Mouse (Mus musculus) c-Kit-positive CD71-positive TER-119-positive erythroid progenitor cells, embryonic 14.5 days (primary cell): ENCODE measurements at regions not wholly inside any gene's neighbourhood (a gene's known extent, or its start where the extent isn't known, plus 50 kb on each side); places are given as distances from the start of the nearest gene placed in this dataset.

Experiments used
- DNase-seq: peaks from one replicate; pipeline ENCODE4 v3.0.0-alpha.2; 2013; ENCODE audit warnings: low spot score

DNA sequence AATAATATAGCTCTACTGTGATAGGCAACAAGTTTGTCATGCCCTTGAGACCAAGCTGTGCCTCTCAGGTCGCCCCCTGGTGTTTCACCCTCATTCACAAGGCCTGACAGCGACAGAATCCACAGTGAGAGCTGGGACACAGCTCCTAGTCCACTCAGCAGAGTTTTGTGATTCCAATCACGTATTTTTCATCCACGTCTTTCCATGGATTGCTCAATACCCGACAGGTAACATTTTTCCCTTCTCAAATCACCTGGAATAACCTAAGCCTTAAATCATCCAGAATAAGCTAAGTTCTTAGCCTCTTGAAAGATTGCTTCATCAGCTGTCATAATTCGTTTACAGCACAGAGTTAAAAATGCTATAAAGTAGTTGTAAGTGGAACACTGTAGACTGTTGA is 211.3 kb downstream of the Ccdc91 start:
- no peak for DNase-seq

DNA sequence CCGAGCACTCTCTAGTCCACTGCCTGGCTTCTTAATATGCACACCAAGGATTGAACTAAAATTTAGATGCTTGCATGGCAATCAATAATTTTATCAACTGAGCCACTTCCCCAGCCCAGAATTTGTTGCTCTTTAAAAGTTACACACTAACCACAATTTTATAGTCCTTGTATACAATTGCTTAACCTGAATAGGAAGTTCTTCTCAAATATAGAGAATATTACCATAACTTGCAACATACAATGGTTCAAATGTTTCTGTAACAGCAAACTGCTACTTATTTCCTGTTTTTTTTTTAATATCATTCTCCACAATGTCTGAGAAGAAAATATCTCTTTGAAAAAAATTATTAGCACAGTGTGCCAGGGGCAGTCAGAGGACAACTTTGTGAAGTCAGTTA is 222.6 kb downstream of the Ccdc91 start:
- DNase-seq: no peak

DNA sequence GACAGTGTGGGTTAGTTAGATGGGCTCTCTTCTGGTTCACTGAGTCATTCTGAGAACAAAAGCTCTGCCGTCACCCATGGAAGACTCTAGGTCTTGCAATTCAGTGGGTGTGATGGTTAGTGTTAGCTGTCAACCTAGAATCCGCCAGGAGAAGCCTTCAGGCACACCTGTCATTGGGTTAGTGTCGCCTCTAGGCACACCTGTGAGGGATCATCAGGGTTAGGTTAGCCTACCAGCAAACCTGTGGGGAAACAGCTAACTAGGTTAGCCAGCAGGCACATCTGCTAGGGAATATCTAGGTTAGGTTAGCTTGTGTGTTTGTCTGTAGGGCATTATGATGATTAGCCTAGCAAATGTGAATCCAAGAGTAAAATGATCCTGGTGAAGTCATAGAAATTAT is 223.8 kb downstream of the Ccdc91 start:
- DNase-seq: no peak

DNA sequence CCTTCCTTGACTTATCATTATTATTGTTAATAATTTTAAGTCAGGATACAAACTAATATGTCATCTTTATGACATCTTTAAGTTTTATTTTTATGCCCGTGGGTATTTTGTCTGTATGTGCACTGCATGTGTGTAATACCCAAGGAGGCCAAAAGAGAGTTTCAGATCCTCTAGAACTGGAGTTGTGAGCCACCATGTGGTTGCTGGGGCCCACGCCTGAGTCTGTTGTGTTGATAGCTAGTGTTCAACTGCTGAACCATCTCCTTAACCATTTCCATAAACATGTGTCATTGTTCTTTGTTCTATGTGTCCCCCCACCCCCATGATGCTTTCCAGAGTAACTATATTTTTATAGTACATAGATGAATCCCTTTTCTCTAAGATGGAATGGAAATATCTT is 225.0 kb downstream of the Ccdc91 start:
- no peak for DNase-seq

DNA sequence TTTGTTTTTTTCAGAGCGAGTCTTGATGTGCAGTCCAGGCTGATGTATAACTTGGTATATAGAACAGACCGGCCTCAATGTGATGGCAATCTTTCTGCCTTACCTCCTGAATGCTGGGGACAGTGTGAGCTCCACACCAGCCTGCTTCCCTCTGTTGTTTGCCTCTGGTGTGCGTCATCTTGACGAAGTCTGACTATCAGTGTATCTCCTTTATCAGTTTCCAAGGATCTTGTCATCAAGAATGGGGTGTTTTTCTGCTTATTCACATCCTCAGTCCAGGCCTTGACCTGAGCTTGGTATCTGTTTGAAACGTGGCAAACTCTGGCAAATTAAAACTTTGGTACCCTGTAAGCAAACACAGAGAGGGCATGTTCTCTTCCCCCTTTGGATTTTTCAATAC is 226.3 kb downstream of the Ccdc91 start:
- DNase-seq: no peak

DNA sequence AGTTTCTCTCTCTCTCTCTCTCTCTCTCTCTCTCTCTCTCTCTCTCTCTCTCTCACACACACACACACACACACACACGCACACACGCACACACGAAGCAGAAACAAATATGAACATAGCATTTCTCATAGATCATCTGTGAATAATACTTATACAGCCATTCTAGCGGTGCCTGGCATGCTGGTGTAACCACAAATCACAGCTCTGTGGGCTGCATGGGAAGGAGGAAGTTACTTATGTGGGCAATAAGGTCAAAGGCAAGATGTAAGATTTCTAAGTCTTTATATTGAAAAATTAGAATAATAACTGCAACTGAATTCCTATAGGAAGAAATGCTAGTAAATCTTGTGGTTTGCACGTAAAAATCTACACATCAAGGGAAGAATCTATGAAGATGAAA is 228.7 kb downstream of the Ccdc91 start:
- DNase-seq: no peak

DNA sequence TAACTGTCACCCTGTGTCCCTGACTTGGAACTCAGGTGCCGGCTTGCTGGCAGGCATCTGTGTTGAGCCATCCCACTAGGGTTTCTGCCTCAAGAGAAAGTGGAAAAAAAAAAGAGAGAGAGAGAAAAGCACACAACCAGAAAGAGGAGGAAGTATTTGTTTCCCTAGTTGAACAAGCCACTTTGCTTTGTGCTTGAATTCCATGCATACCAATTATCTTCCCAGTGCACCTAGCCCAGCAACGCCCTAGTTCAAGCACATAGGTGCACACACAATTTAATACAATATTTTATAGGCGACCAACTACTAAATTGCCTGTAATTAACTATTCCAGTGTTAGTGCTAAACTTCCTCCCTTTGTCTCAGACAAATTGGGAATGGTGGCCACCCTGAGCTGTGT is 230.3 kb downstream of the Ccdc91 start:
- DNase-seq: no peak

DNA sequence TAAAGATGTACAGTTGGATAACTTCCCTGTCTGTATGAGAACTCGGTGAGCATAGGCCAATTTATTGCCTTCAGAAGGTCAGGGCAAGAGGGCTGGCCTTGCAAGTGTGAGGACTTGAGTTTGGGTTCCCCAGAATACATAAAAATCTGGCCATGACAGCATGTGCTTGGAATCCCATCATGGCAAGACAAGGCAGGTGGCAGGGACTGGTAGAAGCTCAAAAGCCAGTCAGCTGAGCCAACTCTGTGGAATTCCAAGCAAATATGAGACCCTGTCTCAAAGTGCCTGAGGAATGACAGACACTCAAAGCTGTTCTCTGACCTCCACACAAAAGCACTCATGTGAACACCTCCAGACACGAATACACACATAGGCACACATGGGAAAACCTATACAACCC is 231.1 kb downstream of the Ccdc91 start:
- no peak for DNase-seq

DNA sequence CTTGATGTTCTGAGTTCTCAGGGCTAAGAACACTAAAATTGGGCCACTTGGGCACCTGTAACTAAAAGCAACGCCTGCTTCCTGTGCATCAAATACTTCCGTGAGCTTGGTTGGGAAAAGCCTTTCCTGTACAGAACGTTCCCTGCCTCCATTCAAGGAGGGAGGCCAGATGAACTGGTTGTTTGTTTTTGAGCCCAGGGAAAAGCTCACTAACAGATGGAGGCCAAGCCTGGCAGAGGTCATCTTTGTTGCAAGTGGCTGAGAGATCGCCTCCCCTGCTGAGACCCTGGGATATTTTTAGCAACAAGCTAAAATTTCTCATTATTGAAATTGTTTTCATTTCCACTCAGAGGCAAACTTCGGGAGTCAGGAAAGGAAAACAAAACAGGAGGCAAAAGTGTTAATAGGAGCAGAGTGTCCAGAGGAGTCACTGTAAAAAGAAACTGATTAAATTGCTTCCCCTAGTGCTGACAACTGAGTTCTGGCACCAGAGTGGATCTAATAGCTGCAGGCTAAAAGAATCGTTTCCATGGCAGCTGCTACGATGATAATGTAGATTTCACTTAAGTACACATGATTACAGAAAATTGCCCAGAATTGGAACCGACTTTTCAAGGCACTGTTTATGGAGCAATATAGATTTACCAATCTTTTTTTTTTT is 242.6 kb downstream of the Ccdc91 start:
- DNase-seq: no peak

DNA sequence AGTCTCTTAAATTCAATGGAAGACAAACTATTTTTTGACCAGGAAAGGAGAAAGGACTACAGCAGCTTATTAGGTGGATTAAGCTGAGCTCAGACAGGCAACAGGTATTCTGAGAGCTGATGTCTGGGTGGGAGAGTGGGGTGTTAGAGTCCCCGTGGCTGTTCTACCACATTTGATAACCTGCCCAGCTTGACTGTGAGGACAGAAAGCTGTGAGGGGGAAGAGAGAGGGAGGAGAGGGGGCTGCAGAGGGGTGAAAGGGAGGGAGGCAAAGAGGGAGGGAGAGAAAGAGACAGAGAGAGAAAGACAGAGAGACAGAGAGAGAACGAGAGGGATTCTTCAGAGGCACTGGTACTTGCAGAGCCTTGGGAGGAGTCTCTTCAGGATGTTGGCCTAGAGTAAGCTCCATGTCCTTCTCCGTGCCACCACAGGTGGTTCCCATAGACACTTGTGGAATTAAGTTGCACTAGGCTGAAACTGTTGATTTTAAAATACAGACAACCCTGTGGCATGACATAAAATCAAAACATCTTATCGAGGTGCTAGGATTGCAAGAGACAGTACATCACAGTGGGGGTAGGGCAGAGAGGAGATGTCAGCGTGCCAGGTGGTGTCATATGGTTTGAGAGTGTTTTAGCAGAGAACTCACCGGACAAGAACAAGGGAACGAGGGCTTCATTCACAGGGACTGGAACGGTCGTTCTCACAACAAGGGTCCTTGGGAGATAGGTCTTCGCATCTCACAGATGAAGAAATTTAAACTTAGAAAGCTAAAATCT is 243.3 kb downstream of the Ccdc91 start:
- no peak for DNase-seq

DNA sequence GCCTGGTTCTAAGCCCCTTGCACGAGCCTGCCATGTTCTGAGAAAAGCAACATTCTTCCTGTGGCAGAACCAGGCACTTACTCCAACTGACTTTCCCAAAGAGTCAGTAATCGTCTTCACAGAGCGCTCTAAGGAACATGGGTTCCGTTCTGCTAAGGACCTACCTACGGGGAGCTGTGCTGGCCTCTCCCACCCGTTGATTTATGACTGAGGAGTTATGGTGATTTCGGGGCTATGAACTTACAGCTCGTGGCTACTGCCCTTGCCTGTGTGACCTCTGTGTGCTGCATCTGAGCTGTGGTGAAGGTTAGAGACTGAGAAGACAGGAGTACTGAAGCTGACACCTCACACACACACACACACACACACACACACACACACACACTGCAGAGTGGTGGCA is 243.9 kb downstream of the Ccdc91 start:
- DNase-seq: no peak

DNA sequence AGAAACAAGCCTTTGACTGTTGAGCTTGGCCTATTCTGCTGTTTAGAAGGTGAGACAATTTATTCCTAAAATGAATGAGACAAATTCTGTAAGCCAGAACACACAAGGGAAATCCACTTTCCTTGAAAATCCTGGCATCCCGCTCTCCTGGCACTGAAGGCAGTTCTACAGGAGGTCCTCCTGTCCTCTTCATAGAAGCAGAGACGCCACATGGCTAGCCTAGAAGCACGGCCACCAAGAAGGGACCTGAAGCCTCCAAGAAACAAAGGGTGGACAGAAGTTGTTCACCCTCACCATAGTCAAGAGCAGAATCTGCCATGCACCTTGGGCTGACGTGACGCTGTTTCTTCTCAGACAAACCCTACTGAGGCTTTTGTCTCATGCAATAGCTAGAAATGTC is 247.7 kb downstream of the Ccdc91 start:
- DNase-seq: no peak

DNA sequence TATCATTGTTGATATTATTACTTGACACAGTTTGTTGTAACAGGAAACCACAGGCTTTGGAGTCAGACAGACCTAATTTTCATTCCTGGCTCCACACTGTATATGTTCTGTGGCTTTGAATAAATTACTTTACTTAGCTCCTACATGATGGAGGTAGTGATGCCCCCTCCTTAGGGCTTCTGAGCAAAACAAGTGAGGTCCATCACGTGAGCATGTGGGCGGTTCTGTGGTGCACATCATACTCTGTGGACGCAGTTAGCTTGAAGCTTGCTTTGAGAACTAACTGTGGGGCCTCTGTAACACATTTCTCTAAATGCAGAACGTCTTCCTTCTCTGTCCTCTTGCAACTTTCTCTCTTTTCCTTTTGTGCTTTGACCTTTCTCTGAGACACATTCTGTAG is 251.4 kb downstream of the Ccdc91 start:
- no peak for DNase-seq

DNA sequence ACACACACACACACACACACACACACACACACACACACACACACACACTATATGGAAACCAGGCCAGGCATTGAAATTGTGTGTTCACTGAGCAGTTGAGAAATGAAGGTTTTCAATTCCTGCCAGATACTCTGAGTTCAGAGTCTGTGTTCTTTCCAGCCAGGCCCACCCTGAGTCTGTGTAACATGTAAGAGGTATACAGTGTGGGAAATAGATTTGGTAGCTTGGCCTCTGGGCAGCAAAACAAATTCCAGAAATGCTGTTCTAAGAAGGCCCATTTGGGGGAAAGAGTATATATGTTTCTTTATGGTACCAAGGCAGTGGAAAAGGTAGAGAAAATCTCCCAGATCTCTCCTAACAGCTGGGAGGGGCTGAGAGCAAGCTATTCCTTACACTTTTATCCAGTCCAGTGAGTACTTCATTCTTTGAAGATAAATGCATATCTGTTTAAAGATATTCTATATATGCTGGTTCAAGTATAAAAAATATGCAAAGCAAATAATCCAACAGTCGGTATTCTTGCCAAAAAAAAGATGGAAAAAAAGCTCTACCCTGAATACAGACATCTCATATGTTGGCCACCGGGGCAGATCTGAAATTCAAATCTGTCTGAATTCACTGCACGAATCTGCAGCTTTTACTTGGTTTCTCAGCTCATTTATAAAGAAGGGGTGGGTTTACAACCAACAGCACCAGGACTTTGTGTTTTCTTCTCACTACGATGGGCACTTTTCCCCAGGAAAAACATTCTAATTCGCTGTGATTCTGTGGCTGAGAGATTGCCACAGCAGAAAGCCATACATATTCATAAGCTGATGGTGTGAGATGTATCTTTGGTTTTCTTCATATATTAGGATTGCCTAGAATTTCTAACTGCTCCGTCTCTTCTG is 252.3 kb downstream of the Ccdc91 start:
- DNase-seq: no peak

DNA sequence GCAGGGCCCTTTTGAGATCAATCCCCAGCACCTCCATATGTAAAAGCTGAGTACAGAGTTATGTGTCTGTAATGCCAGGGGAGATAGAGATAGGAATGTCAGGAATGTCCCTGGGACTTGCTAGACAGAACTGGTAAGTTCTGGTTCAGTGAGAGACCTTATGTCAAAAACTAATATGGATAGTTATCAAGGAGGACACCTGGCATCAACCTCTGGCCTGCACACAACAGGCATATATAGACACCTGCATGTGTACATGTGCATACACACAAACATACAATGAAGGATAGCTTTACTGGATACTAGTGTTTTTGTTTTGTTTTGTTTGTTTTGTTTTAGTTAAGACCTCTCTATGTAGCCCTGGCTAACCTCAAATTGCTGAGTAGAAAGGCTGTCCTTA is 254.1 kb downstream of the Ccdc91 start:
- DNase-seq: no peak

DNA sequence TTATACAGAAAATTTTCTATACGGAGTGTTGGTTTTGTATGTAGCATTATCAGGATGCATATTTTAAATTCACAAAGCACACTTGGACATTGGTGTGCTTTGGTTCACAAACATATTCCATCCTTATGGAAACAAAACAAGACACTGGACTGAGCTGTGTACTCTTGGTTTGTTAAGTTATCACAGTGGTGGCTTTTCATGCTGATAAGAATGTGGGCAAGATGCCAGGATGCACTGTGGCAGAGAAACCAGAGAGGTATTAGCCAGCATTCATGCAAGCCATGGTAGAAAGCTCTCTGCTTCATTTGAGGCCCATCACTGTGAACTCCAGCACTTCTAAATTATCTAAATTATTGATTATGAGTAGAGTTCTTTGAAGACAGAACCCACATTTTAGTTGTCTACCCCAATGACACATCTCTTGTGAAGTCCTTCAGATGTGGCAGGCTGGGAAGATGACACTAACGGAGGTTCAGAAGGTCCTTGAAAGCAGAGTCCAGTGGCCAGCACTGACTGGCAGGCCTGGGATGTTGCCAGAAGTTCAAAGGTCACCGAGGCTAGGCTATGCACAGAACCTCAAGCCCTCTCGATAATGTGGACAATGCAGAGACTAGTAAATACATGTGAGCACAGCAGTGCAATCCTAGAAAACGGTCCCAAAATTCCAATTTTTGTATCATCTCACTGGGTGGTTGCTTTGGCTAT is 263.1 kb downstream of the Ccdc91 start:
- DNase-seq: no peak

DNA sequence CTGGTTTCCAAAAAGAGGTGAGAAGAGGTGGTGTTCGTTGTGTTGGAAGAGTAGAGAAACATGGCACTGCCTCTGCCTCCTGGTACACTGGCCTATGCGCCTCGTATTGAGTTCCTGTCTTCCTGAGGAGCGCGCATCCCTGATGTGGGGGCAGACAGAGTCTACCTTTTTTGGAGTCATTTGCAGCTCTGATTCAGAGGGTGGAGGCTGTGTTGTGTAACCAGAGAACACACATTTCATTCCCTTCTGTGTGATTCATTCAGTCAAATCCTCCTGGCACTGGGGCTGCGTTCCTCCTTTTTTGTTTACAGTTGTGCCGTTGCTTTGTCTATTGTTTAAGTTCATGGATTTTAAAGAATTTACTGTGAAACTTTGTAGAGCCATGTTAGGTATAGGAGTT is 265.8 kb downstream of the Ccdc91 start:
- no peak for DNase-seq

DNA sequence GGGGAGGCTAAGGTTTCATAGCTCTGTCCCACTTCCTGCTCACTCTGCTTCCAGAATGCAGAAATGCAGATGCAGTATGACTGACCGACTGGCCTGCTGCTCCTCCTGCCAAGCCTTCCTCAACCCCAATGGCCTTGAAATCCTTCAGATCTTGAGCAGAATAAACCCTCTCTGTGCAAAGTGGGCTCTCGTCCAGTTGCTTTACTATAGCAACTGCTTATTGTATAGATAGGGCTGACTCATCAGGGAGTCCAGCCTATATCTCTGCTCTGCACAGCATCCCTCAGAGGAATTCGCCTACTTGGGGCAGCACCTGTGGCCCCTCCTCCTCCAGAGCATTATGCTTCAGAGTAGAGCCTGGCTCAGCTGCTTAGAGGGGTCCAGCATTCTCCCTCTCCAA is 268.5 kb downstream of the Ccdc91 start:
- no peak for DNase-seq

DNA sequence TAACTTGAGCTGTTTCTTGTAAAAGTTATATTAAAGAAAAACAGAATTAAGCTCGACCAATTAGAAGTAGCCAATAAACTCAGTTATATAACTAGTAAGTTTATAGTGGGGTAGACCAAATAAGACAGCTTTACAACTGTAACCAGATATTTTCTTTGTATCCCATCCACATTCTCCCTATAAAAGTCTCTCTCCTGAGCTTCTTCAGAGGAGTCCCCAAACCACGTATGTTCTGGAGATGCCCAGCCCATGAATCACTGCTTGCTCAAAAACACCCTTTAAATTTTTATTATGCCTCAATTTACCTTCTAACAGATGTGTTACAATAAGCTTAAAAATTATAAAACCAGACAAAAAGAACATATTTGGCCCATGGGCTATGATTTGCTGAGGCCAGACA is 270.1 kb downstream of the Ccdc91 start:
- no peak for DNase-seq

DNA sequence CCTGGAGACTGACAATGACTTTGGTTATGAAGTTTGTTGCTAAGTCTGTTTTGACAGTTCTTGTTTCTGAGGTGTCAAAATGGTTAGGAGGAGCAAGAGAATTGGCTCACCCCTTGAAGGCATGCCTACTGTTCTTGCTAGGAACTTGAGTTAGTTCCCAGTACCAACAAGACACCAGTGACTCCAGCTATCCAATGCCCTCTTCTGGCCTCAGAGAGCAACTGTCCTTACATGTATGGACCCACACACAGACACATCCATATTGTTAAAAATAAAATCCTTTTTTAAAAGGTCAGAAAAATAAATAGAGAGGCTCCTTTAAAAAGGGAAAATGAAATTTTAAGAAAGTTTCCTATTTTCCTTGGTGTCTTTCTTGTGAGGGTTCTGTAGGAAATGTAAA is 272.3 kb downstream of the Ccdc91 start:
- DNase-seq: no peak

DNA sequence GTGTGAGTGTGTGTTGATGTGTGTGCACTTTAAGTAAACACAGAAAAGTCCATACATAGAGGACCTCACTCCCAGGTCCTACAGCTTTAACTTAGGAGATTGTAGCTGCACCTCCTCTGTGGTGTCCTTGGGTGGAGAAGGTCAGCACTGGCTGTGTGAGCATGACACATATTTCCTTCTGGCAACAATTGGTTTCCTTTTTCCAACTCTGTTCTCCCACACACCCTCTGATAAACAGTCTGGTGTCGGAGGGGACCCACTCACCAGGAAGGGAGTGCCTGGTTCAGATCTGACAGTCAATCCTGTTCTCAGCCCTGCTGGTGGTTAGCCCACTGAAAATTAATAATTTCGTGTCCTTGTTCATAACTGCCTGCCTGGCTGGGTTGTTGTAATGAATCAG is 276.7 kb downstream of the Ccdc91 start:
- no peak for DNase-seq

DNA sequence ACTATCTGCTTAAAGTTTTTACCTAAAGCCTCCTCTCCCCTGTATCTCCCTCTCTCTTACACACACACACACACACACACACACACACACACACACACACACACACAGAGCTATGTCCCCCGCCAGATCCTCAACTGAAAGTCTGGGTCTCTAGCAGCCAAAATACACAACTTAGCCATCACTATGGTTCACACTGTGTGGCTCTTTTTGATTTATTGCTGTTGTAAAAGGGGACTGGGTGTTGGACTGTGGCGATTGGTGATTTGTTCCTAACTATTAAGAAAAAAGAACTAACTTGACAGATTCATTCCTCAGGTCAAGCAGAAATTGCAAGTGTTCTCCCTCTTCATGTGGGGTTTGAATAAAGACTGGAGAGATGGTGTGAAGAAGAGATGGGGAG is 278.2 kb downstream of the Ccdc91 start:
- DNase-seq: no peak
